Mouse (Mus musculus) kidney, postnatal 0 days (tissue): ENCODE results near the gene Lypd6. TPM values are rescaled to one million over a fixed set of nuclear protein-coding genes. Genes with fewer than 3 reads are reported as not detected.

Source experiments
- ATAC-seq: fragments of 200-750 bp; cut with Nextera tagmentation; replicated peaks from 2 replicates; pipeline ENCODE4 v1.8.0; 2017; ENCODE audit warnings: low read depth, moderate number of reproducible peaks, moderate TSS enrichment, moderate library complexity; ENCODE audit not compliant: low FRiP score
- DNase-seq: peaks from one replicate; pipeline ENCODE4 v3.0.0-alpha.2; 2016; ENCODE audit warnings: low spot score
- H3K27ac ChIP-seq: fragments of 300-500 bp; sonication (generic); 2 replicates; pipeline ENCODE4 v1.5.1; 2014; ENCODE audit warnings: mild to moderate bottlenecking
- H3K27me3 ChIP-seq: fragments of 300-500 bp; sonication (generic); 2 replicates; pipeline ENCODE4 v1.6.1; 2014; ENCODE audit warnings: low read length, mixed read lengths; ENCODE audit not compliant: insufficient read depth
- H3K36me3 ChIP-seq: fragments of 300-500 bp; sonication (generic); 2 replicates; pipeline ENCODE4 v1.6.1; 2014; ENCODE audit warnings: low read length, mixed read lengths; ENCODE audit not compliant: insufficient read depth
- H3K4me1 ChIP-seq: fragments of 300-500 bp; sonication (generic); replicated peaks from 2 replicates; pipeline ENCODE4 v1.6.1; 2014; ENCODE audit warnings: antibody characterized with exemption, low read length, mixed read lengths; ENCODE audit not compliant: insufficient read depth
- H3K4me2 ChIP-seq: fragments of 300-500 bp; sonication (generic); 2 replicates; pipeline ENCODE4 v1.6.1; 2014; ENCODE audit warnings: mild to moderate bottlenecking, low read length, moderate library complexity, mixed read lengths
- H3K4me3 ChIP-seq: fragments of 300-500 bp; sonication (generic); replicated peaks from 2 replicates; pipeline ENCODE4 v1.5.1; 2014; ENCODE audit warnings: low read depth, low read length
- H3K9ac ChIP-seq: fragments of 300-500 bp; sonication (generic); 2 replicates; pipeline ENCODE4 v1.6.1; 2014; ENCODE audit warnings: low read depth, low read length
- H3K9me3 ChIP-seq: fragments of 300-500 bp; sonication (generic); replicated peaks from 2 replicates; pipeline ENCODE4 v1.6.1; 2016; ENCODE audit warnings: low read length, inconsistent platforms, mixed read lengths
- CTCF ChIP-seq: IDR thresholded peaks from 2 replicates; pipeline ENCODE4 v1.5.1; 2016; ENCODE audit warnings: antibody characterized with exemption, low read depth, mild to moderate bottlenecking, moderate library complexity
- WGBS: fragments of 180-500 bp; shearing (Covaris S2); extraction: QIAGEN DNeasy Blood & Tissue Kit; methylation state at CpG from one replicate; pipeline ENCODE4 v1.1.7; 2014; 5-methylcytosine and 5-hydroxymethylcytosine counted together
- polyA plus RNA-seq: library from polyadenylated mRNA; unstranded; fragments of >200 nt; fragmentation: Nextera tagmentation; extraction: Ambion mirVana; gene quantifications from 2 replicates; pipeline ENCODE4 v1.2.1, GENCODE M21; 2015

Lypd6 gene
- polyA plus RNA-seq, 1 experiment from 2014 or later: 8.6 TPM

GRCm38 (mm10) chr2:50084746-50085145, 18.5 kb downstream of the Lypd6 start:
- H3K4me1 ChIP-seq: no peaks in the 10 kb centered on the region
- no peak overlapping the region for H3K4me3 ChIP-seq
- no peak overlapping the region for H3K4me2 ChIP-seq
- no peak overlapping the region for H3K9ac ChIP-seq
- H3K27me3 ChIP-seq: no peaks in the 10 kb centered on the region
- no peaks in the 10 kb centered on the region for H3K36me3 ChIP-seq
- 75% methylated on average over 3 of the region's 3 CpGs for WGBS
- no peaks in the 10 kb centered on the region for H3K9me3 ChIP-seq
- no peak for TF ChIP-seq CTCF
- no peak for DNase-seq
- no peak overlapping the region for H3K27ac ChIP-seq
- ATAC-seq: no peak

- no peaks in the 10 kb centered on the region for H3K4me1 ChIP-seq
- H3K36me3 ChIP-seq: no peaks in the 10 kb centered on the region
- no peak for DNase-seq
- H3K4me3 ChIP-seq: no peak overlapping the region
- 73% methylated on average over 3 of the region's 3 CpGs for WGBS
- H3K9ac ChIP-seq: no peak overlapping the region
- no peak for ATAC-seq
- H3K27ac ChIP-seq: no peak overlapping the region
- no peak overlapping the region for H3K4me2 ChIP-seq
- no peak for TF ChIP-seq CTCF
- no peaks in the 10 kb centered on the region for H3K9me3 ChIP-seq
- H3K27me3 ChIP-seq: no peaks in the 10 kb centered on the region
These were observed 21.5 kb downstream of the Lypd6 start for GRCm38 (mm10) chr2:50087761-50088160.

- no peak for ATAC-seq
These were observed 30.1 kb downstream of the Lypd6 start for GRCm38 (mm10) chr2:50096336-50096735.

GRCm38 (mm10) chr2:50100364-50101151, 34.3 kb downstream of the Lypd6 start:
- Histone ChIP-seq H3K27ac (peak overlapping the region; percentile 31; the same call in 1 of the 2 replicates), H3K36me3 (no peaks in the 10 kb centered on the region), H3K9me3 (no peaks in the 10 kb centered on the region), H3K4me2 (no peak overlapping the region), H3K9ac (no peak overlapping the region), H3K4me3 (no peak overlapping the region), H3K27me3 (no peaks in the 10 kb centered on the region), H3K4me1 (peaks cover 5% of the 10 kb centered on the region; the same call in 1 of the 2 replicates)
- WGBS: 19% methylated on average over 9 of the region's 9 CpGs
- peak; percentile 52; the same call in 1 of the 2 replicates for ATAC-seq
- peak; percentile 25 for DNase-seq
- no peak for TF ChIP-seq CTCF

More at GRCm38 (mm10) chr2:50096336-50096735, 30.1 kb downstream of the Lypd6 start:
- 70% methylated on average over 3 of the region's 3 CpGs for WGBS
- Histone ChIP-seq H3K4me2 (no peak overlapping the region), H3K9ac (no peak overlapping the region), H3K36me3 (no peaks in the 10 kb centered on the region), H3K27me3 (no peaks in the 10 kb centered on the region), H3K4me1 (peaks cover 5% of the 10 kb centered on the region; the same call in 1 of the 2 replicates), H3K9me3 (no peaks in the 10 kb centered on the region), H3K4me3 (no peak overlapping the region), H3K27ac (no peak overlapping the region)
- DNase-seq: no peak
- no peak for TF ChIP-seq CTCF

GRCm38 (mm10) chr2:50101152-50101450, 34.9 kb downstream of the Lypd6 start:
- no peak for ATAC-seq
- no peak for TF ChIP-seq CTCF
- Histone ChIP-seq H3K9ac (no peak overlapping the region), H3K27me3 (no peaks in the 10 kb centered on the region), H3K9me3 (no peaks in the 10 kb centered on the region), H3K27ac (0 out of 2 replicates have a peak overlapping the region, but pooled peaks have one; percentile 31), H3K4me1 (peaks cover 5% of the 10 kb centered on the region; the same call in 1 of the 2 replicates), H3K4me3 (no peak overlapping the region), H3K36me3 (no peaks in the 10 kb centered on the region), H3K4me2 (no peak overlapping the region)
- DNase-seq: no peak
- WGBS: 72% methylated on average over 1 of the region's 1 CpGs

GRCm38 (mm10) chr2:50103850-50104503, 37.7 kb downstream of the Lypd6 start:
- no peaks in the 10 kb centered on the region for H3K36me3 ChIP-seq
- no peaks in the 10 kb centered on the region for H3K9me3 ChIP-seq
- ATAC-seq (no peak; the same call in 1 of the 2 replicates), DNase-seq (peak; percentile 63)
- H3K27ac ChIP-seq: peak overlapping the region; percentile 8; the same call in 1 of the 2 replicates
- no peak overlapping the region for H3K4me3 ChIP-seq
- 47% methylated on average over 7 of the region's 7 CpGs for WGBS
- H3K9ac ChIP-seq: no peak overlapping the region
- H3K27me3 ChIP-seq: no peaks in the 10 kb centered on the region
- H3K4me2 ChIP-seq: no peak overlapping the region
- peaks cover 5% of the 10 kb centered on the region; the same call in 1 of the 2 replicates for H3K4me1 ChIP-seq
- no peak for TF ChIP-seq CTCF
